Mouse (Mus musculus): ENCODE measurements around the gene Selenop. TPM values are rescaled to one million over a fixed set of nuclear protein-coding genes. Genes with fewer than 3 reads are reported as not detected.

Selenop gene
- total and polyA plus RNA-seq, 3 experiments, result 3.3 to 16.5 (median 7.3) TPM

DNA sequence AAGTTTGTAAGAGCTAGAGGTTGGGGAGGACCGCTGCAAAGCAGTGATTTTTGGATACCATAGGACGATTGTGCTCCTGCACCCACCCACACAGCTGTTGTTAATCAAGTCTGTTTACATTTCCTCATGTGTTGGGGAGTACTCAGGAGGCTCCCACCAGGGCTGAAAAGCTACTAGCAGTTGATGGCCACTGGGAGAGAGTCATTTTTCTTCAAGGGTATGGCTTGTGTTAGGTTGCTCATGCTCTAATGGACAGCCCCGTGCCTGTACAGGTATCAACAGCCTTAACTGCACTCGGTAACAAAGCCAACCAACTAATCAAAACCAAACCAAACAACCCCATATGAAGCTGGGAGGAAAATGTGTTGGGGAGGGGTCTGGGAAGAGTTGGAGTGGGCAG is 1.1 kb downstream of the Selenop start:
- H3K27ac ChIP-seq (ENCODE audit: insufficient read depth, low read depth), result no peak overlapping the region
- no peaks in the 10 kb centered on the region for H3K27me3 ChIP-seq (replicated peaks)
- in situ Hi-C loops (cut with MboI; ENCODE audit: low pct_ligation_motif_present, low pct_unique_long_range_greater_than_20kb, low sequenced_read_pairs), result no loop called here
- H3K9me3 ChIP-seq (replicated peaks; ENCODE audit: low read length), result no peaks in the 10 kb centered on the region
- dilution Hi-C loops (cut with MboI; ENCODE audit: extremely low pct_ligation_motif_present, extremely low pct_unique_long_range_greater_than_20kb, low sequenced_read_pairs), result no loop called here
- H3K4me1 ChIP-seq (ENCODE audit: control insufficient read depth in 1 of 2, insufficient read depth in 2 of 2), result peaks cover 0 to 22% of the 10 kb centered on the region in 2 experiments; a peak in 2 of 4 replicates
- no peak overlapping the region for H3K4me2 ChIP-seq (ENCODE audit: insufficient read depth, low read depth, poor library complexity, severe bottlenecking)
- H3K36me3 ChIP-seq (replicated peaks in 1 of 2; ENCODE audit: control insufficient read depth in 1 of 2, insufficient read depth in 1 of 2, low read length in 1 of 2), result no peaks in the 10 kb centered on the region
- H3K4me3 ChIP-seq (replicated peaks in 1 of 3; ENCODE audit: low read depth in 2 of 3, low read length in 2 of 3, poor library complexity in 1 of 3), result no peak overlapping the region
- H3K79me2 ChIP-seq (replicated peaks; ENCODE audit: control insufficient read depth, extremely low read depth, insufficient read depth, poor library complexity, severe bottlenecking), result no peaks in the 10 kb centered on the region
- no peak for DNase-seq (ENCODE audit: extremely low read depth)
- H3K9ac ChIP-seq (ENCODE audit: insufficient read depth, low read depth), result no peak overlapping the region
- TF ChIP-seq UBTF (IDR thresholded peaks at IDR 0.05; ENCODE audit: low read depth, low read length) (no peak), ETS1 (conservative IDR thresholded peaks at IDR 0.05; ENCODE audit: low read depth, low read length) (no peak), GABPA (IDR thresholded peaks at IDR 0.05; ENCODE audit: insufficient replicate concordance, low read depth, low read length) (no peak)

DNA sequence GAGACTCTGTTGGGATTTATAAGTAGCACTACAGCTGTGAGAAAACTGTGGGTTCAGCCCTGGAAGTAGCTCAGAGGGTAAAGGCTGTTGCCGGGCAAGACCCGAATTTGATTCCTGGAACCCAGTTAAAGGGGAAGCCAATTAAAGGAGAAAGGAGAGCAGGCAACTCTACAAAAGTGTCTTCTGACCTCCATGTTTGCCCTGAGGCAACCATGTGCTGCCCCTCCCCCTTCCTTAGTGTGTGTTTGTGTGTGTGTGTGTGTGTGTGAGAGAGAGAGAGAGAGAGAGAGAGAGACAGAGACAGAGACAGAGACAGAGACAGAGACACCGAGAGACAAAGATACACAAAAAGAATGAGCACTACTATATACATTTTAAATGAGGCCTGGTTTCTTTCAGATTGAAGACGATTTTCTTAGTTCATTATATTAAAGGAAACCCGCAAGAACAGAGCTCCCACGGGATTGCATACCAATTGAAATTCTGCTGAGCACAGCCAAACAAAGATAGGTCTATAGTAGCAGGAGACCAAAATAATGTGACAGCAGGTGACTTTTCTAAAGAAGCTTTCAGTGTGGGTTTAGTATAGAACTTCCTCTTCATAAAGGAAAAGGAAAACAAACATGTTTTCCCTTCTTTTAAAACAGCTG is 1.8 kb downstream of the Selenop start:
- Histone ChIP-seq H3K36me3 (replicated peaks in 1 of 2; ENCODE audit: control insufficient read depth in 1 of 2, insufficient read depth in 1 of 2, low read length in 1 of 2) (no peaks in the 10 kb centered on the region), H3K4me2 (ENCODE audit: insufficient read depth, low read depth, poor library complexity, severe bottlenecking) (no peak overlapping the region), H3K27ac (ENCODE audit: insufficient read depth, low read depth) (no peak overlapping the region), H3K9ac (ENCODE audit: insufficient read depth, low read depth) (no peak overlapping the region), H3K27me3 (replicated peaks) (no peaks in the 10 kb centered on the region), H3K4me3 (replicated peaks in 1 of 3; ENCODE audit: low read depth in 2 of 3, low read length in 2 of 3, poor library complexity in 1 of 3) (no peak overlapping the region), H3K79me2 (replicated peaks; ENCODE audit: control insufficient read depth, extremely low read depth, insufficient read depth, poor library complexity, severe bottlenecking) (no peaks in the 10 kb centered on the region), H3K9me3 (replicated peaks; ENCODE audit: low read length) (no peaks in the 10 kb centered on the region), H3K4me1 (ENCODE audit: control insufficient read depth in 1 of 2, insufficient read depth in 2 of 2) (peaks cover 0 to 22% of the 10 kb centered on the region in 2 experiments; a peak in 2 of 4 replicates)
- dilution Hi-C loops (cut with MboI; ENCODE audit: extremely low pct_ligation_motif_present, extremely low pct_unique_long_range_greater_than_20kb, low sequenced_read_pairs), result no loop called here
- 0 out of 2 replicates have a peak, but pooled peaks have one; percentile 14 for TF ChIP-seq MAFK (IDR thresholded peaks at IDR 0.05; ENCODE audit: insufficient replicate concordance, low read length)
- TF ChIP-seq EP300 (IDR thresholded peaks at IDR 0.05; ENCODE audit: low read length), result no peak
- DNase-seq (ENCODE audit: extremely low read depth), result no peak
- in situ Hi-C loops (cut with MboI; ENCODE audit: low pct_ligation_motif_present, low pct_unique_long_range_greater_than_20kb, low sequenced_read_pairs), result no loop called here

DNA sequence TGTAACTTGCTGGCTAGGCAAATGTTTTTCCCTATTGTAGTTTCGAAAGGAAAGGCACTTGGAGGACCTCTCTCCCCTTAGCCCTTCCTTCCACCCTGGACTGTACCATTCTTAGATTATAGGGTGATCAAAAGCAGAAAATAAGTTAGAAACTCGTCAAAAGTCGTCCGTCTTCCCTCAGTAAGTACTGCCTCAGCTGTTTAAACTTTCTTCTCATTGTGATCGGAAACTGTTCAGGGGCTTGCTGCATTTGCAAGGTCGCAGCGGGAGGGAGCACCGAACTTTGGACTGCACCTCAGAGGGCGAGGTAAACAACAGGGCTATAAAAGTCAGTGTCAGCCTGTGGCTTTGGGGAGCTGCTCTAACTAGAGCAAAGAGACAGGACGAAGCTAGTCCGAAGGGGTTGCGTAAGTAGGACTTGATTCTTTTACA is 2.3 kb downstream of the Selenop start:
- H3K36me3 ChIP-seq (replicated peaks in 1 of 2; ENCODE audit: control insufficient read depth in 1 of 2, insufficient read depth in 1 of 2, low read length in 1 of 2), result no peaks in the 10 kb centered on the region
- peak; percentile 47 for DNase-seq (ENCODE audit: extremely low read depth)
- H3K79me2 ChIP-seq (replicated peaks; ENCODE audit: control insufficient read depth, extremely low read depth, insufficient read depth, poor library complexity, severe bottlenecking), result no peaks in the 10 kb centered on the region
- peaks cover 0 to 22% of the 10 kb centered on the region in 2 experiments; a peak in 2 of 4 replicates for H3K4me1 ChIP-seq (ENCODE audit: control insufficient read depth in 1 of 2, insufficient read depth in 2 of 2)
- no peak overlapping the region for H3K4me2 ChIP-seq (ENCODE audit: insufficient read depth, low read depth, poor library complexity, severe bottlenecking)
- H3K9ac ChIP-seq (ENCODE audit: insufficient read depth, low read depth), result no peak overlapping the region
- H3K9me3 ChIP-seq (replicated peaks; ENCODE audit: low read length), result no peaks in the 10 kb centered on the region
- dilution Hi-C loops (cut with MboI; ENCODE audit: extremely low pct_ligation_motif_present, extremely low pct_unique_long_range_greater_than_20kb, low sequenced_read_pairs), result no loop called here
- no peak overlapping the region for H3K27ac ChIP-seq (ENCODE audit: insufficient read depth, low read depth)
- in situ Hi-C loops (cut with MboI; ENCODE audit: low pct_ligation_motif_present, low pct_unique_long_range_greater_than_20kb, low sequenced_read_pairs), result no loop called here
- 0 out of 2 replicates have a peak, but pooled peaks have one; percentile 34 for TF ChIP-seq SIN3A (IDR thresholded peaks at IDR 0.05; ENCODE audit: low read length)
- TF ChIP-seq CHD1 (IDR thresholded peaks at IDR 0.05; ENCODE audit: low read depth, low read length), result peak; percentile 79
- no peak for TF ChIP-seq POLR2AphosphoS2 (IDR thresholded peaks at IDR 0.05; ENCODE audit: low read depth, low read length)
- TF ChIP-seq JUN (IDR thresholded peaks at IDR 0.05; ENCODE audit: insufficient read depth, low read depth, low read length), result no peak
- H3K27me3 ChIP-seq (replicated peaks), result no peaks in the 10 kb centered on the region
- peak overlapping the region in 1 of 3 experiments; percentile 30 for H3K4me3 ChIP-seq (replicated peaks in 1 of 3; ENCODE audit: low read depth in 2 of 3, low read length in 2 of 3, poor library complexity in 1 of 3)

Measured in CH12.LX (cell line).